Mouse (Mus musculus): ENCODE results near the gene Sobp. TPM values are rescaled to one million over a fixed set of nuclear protein-coding genes. Genes with fewer than 3 reads are reported as not detected.
A peak's percentile ranks its signal among the peaks of the same experiment; 100 is the strongest.

The Sobp gene
- polyA plus RNA-seq, 1 experiment from 2014 or later, result 0.75 TPM

DNA sequence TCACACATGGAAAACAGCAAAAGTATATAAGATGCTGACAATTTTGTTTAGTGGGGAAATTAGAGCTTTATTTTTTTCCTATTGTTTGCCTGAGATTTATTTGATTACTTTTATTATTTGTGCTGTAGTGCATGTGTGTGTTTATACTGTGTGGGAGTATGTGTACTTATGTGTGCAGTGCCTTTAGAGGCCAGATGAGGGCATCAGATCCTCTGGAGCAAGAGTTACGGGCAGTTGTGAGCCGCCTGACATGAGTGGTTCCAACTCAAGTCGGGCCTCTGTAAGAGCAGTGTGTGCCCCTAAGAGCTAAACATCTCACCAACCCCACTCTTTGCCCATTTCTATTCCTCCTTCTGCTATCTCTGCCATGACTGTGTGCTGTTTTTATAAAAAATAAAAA, 7.5 kb downstream of the Sobp start:
- H3K36me3 ChIP-seq (ENCODE audit: control insufficient read depth, insufficient read depth, low read length), result no peaks in the 10 kb centered on the region
- no peak overlapping the region for H3K27ac ChIP-seq (replicated peaks)
- H3K4me2 ChIP-seq (replicated peaks; ENCODE audit: low read depth), result no peak overlapping the region
- no peak for DNase-seq (ENCODE audit: low spot score)
- 0 out of 2 replicates have a peak, but pooled peaks have one; percentile 16 for TF ChIP-seq CTCF (IDR thresholded peaks at IDR 0.05; ENCODE audit: low read depth)
- TF ChIP-seq EP300 (optimal IDR thresholded peaks at IDR 0.05), result no peak
- ATAC-seq (ENCODE audit: low FRiP score, low TSS enrichment), result no peak
- no peak overlapping the region for H3K9ac ChIP-seq (ENCODE audit: low read length)
- no peaks in the 10 kb centered on the region for H3K9me3 ChIP-seq (ENCODE audit: control insufficient read depth, low read length)
- H3K4me3 ChIP-seq (ENCODE audit: low read depth, low read length), result no peak overlapping the region
- H3K27me3 ChIP-seq (ENCODE audit: control insufficient read depth, insufficient read depth, low read length), result no peaks in the 10 kb centered on the region; the same call in 1 of the 2 replicates
- no peaks in the 10 kb centered on the region for H3K4me1 ChIP-seq (replicated peaks; ENCODE audit: control insufficient read depth, insufficient read depth)
- 96% methylated on average over 3 of the region's 3 CpGs for WGBS

DNA sequence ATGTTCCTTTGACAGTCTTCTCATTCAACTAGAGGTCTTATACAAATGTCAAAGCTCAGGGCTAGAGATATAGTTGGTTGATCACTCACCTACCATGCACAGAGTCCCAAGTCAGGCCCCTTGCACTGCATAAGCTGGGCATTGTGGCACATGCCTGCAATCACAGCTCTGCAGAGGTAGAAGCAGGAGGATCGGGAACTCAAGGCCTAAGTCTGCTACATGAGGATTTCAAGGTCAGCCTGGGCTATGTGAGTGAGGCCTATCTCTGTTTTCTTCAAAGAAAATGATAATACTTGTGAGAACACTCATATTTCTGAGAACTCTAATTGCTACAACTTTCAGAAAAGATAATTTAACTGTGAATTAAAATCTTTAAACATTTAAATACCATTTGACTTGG, 8.2 kb downstream of the Sobp start:
- Histone ChIP-seq H3K36me3 (ENCODE audit: control insufficient read depth, insufficient read depth, low read length) (no peaks in the 10 kb centered on the region), H3K9ac (ENCODE audit: low read length) (no peak overlapping the region), H3K27me3 (ENCODE audit: control insufficient read depth, insufficient read depth, low read length) (no peaks in the 10 kb centered on the region; the same call in 1 of the 2 replicates), H3K4me1 (replicated peaks; ENCODE audit: control insufficient read depth, insufficient read depth) (no peaks in the 10 kb centered on the region), H3K9me3 (ENCODE audit: control insufficient read depth, low read length) (no peaks in the 10 kb centered on the region), H3K4me3 (ENCODE audit: low read depth, low read length) (no peak overlapping the region), H3K27ac (replicated peaks) (no peak overlapping the region), H3K4me2 (replicated peaks; ENCODE audit: low read depth) (no peak overlapping the region)
- WGBS, result 85% methylated on average over 1 of the region's 1 CpGs
- TF ChIP-seq CTCF (IDR thresholded peaks at IDR 0.05; ENCODE audit: low read depth) (no peak), EP300 (optimal IDR thresholded peaks at IDR 0.05) (no peak)
- ATAC-seq (ENCODE audit: low FRiP score, low TSS enrichment), result no peak
- no peak for DNase-seq (ENCODE audit: low spot score)

DNA sequence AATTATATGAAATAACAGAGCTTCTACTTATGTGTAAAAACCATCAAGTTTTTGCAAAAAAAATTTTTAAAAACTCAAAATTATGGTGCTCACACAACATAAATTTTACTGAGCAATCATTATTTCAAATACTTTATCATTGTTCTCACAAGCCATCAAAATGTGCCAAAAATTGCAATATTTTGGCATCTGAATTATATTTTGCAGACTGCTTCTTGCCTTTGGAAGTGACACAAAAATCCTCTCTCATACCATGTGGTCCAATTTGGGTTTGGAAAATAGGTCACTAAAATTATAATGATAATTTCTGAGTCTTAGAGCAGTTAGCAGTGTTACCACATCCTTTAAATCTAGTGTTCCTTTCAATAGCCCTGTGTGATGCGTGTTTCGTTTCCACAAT, 9.9 kb downstream of the Sobp start:
- Histone ChIP-seq H3K4me1 (replicated peaks; ENCODE audit: control insufficient read depth, insufficient read depth) (no peaks in the 10 kb centered on the region), H3K27me3 (ENCODE audit: control insufficient read depth, insufficient read depth, low read length) (no peaks in the 10 kb centered on the region), H3K36me3 (ENCODE audit: control insufficient read depth, insufficient read depth, low read length) (no peaks in the 10 kb centered on the region), H3K9me3 (ENCODE audit: control insufficient read depth, low read length) (no peaks in the 10 kb centered on the region), H3K4me2 (replicated peaks; ENCODE audit: low read depth) (no peak overlapping the region), H3K9ac (ENCODE audit: low read length) (no peak overlapping the region), H3K4me3 (ENCODE audit: low read depth, low read length) (no peak overlapping the region), H3K27ac (replicated peaks) (no peak overlapping the region)
- no peak for TF ChIP-seq CTCF (IDR thresholded peaks at IDR 0.05; ENCODE audit: low read depth)
- DNase-seq (ENCODE audit: low spot score) (no peak), ATAC-seq (ENCODE audit: low FRiP score, low TSS enrichment) (no peak)
- 94% methylated on average over 2 of the region's 2 CpGs for WGBS

DNA sequence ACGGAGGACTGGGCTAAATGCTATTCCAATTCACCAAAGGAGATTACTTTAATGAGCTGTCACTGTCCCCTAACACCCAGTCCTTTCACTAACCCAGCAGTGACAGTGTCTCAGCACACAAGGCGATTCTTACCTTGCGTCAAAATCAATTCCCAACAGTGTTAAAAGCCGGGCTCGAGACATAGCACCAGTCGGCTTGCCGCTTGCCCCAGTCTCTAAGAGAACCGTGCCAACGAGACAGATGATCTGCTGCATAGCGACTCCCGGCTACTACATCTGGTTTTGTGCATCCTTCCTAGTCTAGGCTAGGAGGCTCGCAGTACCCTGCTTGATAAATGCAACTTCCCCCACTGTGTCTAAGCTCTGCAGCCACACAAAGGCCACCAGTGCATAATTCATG, 12.0 kb downstream of the Sobp start:
- Histone ChIP-seq H3K27me3 (ENCODE audit: control insufficient read depth, insufficient read depth, low read length) (no peaks in the 10 kb centered on the region), H3K27ac (replicated peaks) (no peak overlapping the region), H3K36me3 (ENCODE audit: control insufficient read depth, insufficient read depth, low read length) (no peaks in the 10 kb centered on the region), H3K9ac (ENCODE audit: low read length) (no peak overlapping the region), H3K9me3 (ENCODE audit: control insufficient read depth, low read length) (no peaks in the 10 kb centered on the region), H3K4me2 (replicated peaks; ENCODE audit: low read depth) (no peak overlapping the region), H3K4me3 (ENCODE audit: low read depth, low read length) (no peak overlapping the region), H3K4me1 (replicated peaks; ENCODE audit: control insufficient read depth, insufficient read depth) (no peaks in the 10 kb centered on the region)
- TF ChIP-seq EP300 (optimal IDR thresholded peaks at IDR 0.05) (no peak), CTCF (IDR thresholded peaks at IDR 0.05; ENCODE audit: low read depth) (no peak)
- ATAC-seq (ENCODE audit: low FRiP score, low TSS enrichment), result no peak
- 79% methylated on average over 12 of the region's 12 CpGs for WGBS
- DNase-seq (ENCODE audit: low spot score), result no peak

DNA sequence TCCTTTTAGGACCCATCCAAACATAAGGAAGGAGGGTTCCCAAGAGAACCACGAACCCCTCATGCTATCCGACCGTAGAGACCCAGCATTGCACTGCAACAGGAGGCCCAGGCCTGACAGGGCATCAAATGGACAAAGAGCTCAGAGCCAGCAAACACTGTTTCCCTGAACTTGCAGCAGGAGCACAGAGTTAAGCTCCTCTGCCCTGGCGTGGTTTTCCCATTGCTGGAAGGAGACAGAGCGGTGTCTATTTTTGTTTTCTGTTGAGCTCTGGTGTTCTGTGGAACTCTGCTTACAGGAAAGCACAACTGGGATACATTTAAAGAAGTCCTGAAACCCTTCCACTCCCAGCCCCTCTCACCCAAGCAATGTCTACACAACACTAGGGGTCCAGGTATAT, 15.0 kb downstream of the Sobp start:
- Histone ChIP-seq H3K9me3 (ENCODE audit: control insufficient read depth, low read length) (no peaks in the 10 kb centered on the region), H3K4me1 (replicated peaks; ENCODE audit: control insufficient read depth, insufficient read depth) (no peaks in the 10 kb centered on the region), H3K9ac (ENCODE audit: low read length) (no peak overlapping the region), H3K4me3 (ENCODE audit: low read depth, low read length) (no peak overlapping the region), H3K27me3 (ENCODE audit: control insufficient read depth, insufficient read depth, low read length) (no peaks in the 10 kb centered on the region), H3K36me3 (ENCODE audit: control insufficient read depth, insufficient read depth, low read length) (no peaks in the 10 kb centered on the region), H3K4me2 (replicated peaks; ENCODE audit: low read depth) (no peak overlapping the region), H3K27ac (replicated peaks) (no peak overlapping the region)
- ATAC-seq (ENCODE audit: low FRiP score, low TSS enrichment) (no peak), DNase-seq (ENCODE audit: low spot score) (no peak)
- TF ChIP-seq EP300 (optimal IDR thresholded peaks at IDR 0.05) (no peak), CTCF (IDR thresholded peaks at IDR 0.05; ENCODE audit: low read depth) (no peak)
- 76% methylated on average over 5 of the region's 5 CpGs for WGBS

DNA sequence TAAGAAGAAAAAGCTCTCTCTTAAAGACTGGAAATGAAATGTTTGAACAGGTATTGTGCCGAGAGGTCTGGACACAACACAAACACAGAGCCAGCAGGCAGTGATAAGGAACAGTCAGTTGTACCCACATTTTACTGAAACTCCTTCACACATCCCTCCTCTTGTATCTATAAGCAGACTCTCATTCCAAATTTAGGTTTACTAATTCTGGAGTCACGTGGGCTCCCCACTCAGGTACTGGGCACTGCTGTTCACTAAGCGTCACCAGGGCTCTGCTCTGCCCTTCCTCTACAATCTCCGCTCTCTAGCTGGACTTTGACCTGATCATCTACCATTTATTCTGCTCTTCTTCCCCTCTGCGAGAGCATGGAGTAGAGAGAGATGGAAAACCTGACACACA, 15.4 kb downstream of the Sobp start:
- Histone ChIP-seq H3K36me3 (ENCODE audit: control insufficient read depth, insufficient read depth, low read length) (no peaks in the 10 kb centered on the region), H3K9ac (ENCODE audit: low read length) (no peak overlapping the region), H3K9me3 (ENCODE audit: control insufficient read depth, low read length) (no peaks in the 10 kb centered on the region), H3K4me2 (replicated peaks; ENCODE audit: low read depth) (no peak overlapping the region), H3K27me3 (ENCODE audit: control insufficient read depth, insufficient read depth, low read length) (no peaks in the 10 kb centered on the region), H3K27ac (replicated peaks) (no peak overlapping the region), H3K4me3 (ENCODE audit: low read depth, low read length) (no peak overlapping the region), H3K4me1 (replicated peaks; ENCODE audit: control insufficient read depth, insufficient read depth) (no peaks in the 10 kb centered on the region)
- no peak for TF ChIP-seq CTCF (IDR thresholded peaks at IDR 0.05; ENCODE audit: low read depth)
- 61% methylated on average over 5 of the region's 5 CpGs for WGBS
- no peak for DNase-seq (ENCODE audit: low spot score)
- no peak for ATAC-seq (ENCODE audit: low FRiP score, low TSS enrichment)
